Mouse (Mus musculus) left cerebral cortex, postnatal 10 days (tissue): ENCODE measurements around the gene 2200002D01Rik. TPM values are rescaled to one million over a fixed set of nuclear protein-coding genes. Genes with fewer than 3 reads are reported as not detected.

Experiments
- DNase-seq, 2 experiments: peaks; one replicate each; pipeline ENCODE4 v3.0.0; 2021 to 2022; ENCODE audit warnings: low spot score in 2 of 2, mixed read lengths in 1 of 2; ENCODE audit errors: extremely low spot score in 1 of 2
- intact Hi-C: fragments of 180-260 bp; cut with DNase I; formaldehyde crosslinking; loops from one replicate; pipeline ENCODE4 v1.15.1; 2025
- total RNA-seq, 2 experiments: library from RNA; stranded (reverse); gene quantifications; 2 replicates each; pipeline ENCODE4 v1.2.3; 2021

The 2200002D01Rik gene
- total RNA-seq, result not detected

DNA sequence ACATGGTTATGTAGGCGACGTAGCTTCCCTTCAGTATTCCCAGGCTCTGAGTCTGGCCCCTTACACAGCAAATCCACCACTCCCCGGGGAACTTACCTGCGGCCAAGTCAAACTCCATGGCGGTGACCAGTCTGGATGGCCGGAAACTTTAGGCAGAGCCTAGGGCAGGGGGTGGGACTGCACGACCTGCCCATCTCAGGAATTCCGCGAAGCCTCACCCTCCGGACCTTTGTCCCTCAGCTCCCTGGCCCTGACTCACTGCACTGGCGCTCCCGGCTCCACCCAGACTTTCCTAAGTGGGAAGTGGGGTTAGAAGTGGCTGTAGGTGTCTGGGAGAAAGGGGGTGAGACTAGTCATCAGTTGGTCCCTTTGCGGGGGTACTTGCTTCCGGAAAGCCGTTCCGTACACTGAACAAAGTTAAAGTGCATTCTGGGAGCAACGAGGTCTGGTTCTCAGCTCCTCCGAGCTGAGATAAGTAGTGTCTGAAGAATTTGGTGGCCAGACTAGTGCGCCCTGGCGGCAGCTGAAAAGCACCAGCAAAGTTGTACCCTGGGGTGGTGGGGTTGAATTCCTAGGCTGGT lies at the start of gene 2200002D01Rik:
2200002D01Rik (minus strand) TSS at position 206 of the 581 bp plus-strand sequence.
- intact Hi-C loops, result no loop called here
- no peak for DNase-seq

DNA sequence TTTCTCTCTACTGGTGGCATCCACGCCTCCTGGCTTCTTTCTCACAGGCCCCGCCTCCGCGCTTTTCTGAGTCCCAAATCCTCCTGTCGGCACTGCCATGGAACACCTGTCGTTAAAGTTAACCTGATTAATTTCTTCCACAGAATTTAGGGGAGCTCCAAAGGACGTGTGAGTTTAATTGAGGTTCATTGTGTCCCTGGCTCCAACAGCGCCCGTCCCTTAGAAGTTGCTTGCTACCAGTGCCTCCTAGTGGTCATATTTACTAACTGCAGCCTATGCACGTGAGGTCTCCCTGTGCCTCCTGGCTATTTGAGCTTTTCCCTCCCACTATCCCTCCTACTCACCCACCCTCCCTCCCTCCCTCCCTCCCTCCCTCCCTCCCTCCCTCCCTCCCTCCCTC lies 48.7 kb upstream of the 2200002D01Rik start:
- intact Hi-C loops, result no loop called here
- peak in 1 of 2 experiments; percentile 67 for DNase-seq

DNA sequence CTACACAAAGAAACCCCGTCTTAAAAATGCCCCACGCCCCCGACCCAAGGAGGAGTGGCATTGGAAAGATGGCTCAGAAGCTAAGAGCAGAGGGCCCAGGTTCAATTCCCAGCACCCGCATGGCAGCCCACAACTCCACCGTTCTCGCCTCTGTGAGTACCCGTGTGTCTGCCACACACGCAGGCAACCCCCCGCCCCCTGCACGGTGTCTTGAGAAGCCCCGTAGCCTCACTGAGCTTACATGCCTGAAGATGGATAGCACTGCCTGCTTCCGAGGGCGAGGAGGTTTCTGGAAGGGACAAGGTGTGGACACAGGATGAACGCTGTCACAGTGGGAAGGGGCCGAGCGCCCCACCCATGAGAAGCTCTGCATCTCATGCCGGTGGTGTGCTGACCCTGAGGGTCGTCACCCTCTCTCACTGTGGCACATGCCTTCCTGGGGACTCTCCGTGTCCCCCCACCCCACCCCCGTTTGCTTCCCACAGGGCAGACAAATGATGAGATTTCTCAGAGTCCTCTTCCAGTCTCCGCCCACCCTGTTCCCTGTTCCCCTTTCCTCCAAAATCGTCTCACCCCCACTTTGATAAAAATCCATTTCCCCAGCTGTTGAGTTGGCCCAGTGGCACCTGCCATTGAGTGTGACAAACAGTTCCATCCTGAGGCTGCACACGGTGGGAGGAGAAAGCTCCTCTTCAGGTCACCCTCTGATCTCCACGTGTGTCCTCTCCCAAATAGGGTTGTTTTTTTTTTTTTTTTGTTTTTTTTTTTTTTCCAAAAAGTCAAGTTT lies 47.8 kb upstream of the 2200002D01Rik start:
- intact Hi-C loops, result no loop called here
- no peak for DNase-seq

DNA sequence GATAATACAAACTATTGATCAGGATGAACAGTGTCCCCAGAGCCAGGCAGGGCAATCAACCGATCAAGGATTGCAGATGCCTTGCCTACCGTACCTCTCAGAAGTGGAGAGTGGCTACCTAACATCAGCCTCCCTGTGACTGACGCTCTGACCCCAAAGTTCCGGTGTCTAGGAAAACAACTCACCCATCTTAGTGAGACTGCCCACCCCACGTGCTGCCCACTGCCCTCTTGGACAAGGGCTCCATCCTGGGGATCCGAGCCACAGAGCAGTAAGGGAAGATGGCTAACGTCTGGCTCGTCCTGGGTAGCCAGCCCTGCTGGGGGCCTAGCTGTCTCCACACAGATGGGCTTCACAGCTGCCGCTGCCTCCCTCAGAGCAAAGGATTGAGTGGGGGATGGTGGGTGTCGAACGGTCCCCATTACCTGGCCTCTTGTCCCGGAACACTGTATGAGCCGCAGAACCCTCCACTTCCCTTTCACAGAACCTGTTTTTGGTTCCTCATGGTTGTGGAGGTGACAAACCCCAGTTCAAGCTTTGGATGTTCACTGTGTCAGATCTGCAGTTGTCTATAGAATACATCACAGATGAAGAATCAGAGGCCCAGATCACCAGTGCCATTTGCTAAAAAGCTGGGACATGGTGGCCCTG lies 46.0 kb upstream of the 2200002D01Rik start:
- DNase-seq, result no peak
- intact Hi-C loops, result no loop called here

DNA sequence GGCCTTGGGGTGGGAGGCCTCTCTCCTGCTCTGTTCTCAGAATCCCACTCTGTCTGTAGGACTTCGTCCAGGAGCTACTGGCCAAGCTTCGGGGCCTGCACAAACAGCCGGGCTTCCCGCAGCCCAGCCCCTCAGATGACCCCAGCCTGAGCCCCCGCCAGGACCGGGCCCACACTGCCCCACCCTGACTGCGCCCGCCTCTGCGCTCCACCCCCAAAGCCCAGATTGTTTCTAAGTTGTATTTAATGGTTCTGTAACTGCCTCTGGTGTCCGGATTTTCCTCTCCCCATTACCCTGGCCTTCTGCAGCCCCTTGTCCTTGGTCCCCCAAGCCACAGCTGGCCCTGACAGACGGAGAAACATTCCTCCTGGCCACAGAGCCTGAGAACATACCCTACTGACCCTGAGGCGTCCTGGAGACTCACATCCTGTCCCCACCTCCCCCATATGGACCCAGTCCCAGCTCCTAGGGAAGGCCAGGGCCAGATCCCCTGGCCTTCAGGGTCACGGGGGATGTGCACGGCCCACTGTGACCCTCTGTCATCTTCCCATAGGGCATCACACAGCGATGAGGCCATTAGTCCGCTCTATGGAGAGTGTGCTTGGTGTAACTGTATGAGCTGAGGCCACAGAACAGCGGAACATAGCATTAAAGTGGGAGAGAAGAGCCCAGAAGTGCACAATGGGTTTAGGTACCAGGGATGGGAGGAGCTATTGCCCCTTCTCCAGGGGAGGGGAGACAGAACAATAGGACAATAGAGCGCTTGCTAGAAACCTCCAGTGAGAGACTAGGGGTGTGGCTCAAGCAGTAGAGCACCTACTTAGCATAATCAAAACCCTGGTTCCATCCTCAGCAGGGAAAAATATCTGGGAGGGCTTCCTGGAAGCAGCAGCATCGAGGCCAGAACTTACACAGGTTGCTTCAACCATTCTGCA lies 45.1 kb upstream of the 2200002D01Rik start:
- DNase-seq, result peak in 1 of 2 experiments; percentile 63
- intact Hi-C loops, result no loop called here

DNA sequence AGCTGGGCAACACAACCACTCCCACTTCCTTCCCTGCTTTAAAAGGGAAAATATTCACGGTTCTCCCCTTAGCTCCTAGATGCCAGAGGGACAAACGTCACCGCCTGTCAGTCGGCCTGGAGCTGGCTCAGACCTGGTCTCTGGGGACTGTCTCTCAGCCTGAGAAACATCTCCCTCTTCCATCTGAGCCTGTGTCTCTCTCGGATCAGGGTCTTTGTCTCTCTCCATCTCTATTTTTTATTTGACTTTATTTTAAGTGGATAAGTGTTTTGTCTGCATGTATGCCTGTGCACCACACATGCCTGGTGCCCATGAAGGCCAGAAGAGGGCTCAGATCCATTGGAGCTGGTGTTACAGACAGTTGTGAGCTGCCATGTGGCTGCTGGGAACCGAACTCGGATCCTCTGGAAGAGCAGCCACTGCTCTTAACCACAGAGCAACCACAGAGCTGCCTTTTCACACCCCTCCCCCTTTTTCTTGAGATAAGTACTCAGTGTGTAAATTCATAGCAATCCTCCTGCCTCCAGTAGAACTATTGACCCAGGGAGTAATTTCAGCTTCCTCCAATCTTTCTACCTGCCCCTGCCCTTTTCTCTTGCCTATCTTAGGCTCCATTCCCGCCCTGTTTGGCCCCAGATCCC lies 44.3 kb upstream of the 2200002D01Rik start:
- peak in 1 of 2 experiments; percentile 42 for DNase-seq
- intact Hi-C loops, result no loop called here

DNA sequence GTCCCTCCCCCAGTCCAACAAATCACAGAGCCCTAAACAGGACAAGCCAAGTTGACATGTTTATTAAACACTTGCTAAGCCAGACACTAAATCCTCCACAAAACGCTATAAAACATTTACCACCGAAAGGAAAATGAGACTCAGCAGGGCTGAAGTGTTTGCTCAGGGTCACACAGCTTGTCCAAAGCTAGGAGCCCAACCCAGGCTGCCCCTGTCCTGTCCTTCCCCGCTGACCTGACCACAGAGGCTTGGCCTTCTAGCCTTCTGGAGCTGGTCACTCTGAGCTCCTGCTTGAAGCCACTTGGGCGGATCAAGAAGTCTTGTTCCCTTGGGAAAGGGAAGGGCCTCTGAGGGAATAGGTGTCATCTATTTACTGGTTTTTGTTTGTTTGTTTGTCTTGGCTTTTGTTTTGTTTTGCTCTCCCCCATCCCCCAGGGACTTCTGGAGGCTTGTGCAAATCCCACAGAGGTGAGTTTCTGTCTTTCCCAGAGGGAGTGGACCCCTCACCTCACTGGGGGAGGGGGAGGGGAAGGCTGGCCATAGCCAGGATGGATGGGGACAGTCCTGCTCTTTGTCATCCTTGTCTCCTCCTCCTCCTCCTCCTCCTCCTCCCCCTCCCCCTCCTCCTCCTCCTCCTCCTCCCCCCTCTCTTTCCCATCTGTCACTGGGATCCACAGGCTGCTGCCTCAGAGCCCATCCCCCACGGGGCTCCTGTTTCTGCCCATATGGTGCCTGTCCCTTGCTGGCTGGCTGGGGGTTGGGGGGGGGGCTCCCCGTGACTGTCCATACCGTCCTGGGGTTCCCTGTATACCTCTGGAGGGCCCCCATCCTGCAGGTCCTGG lies 43.6 kb upstream of the 2200002D01Rik start:
- DNase-seq, result peak in 1 of 2 experiments; percentile 46
- intact Hi-C loops, result no loop called here

DNA sequence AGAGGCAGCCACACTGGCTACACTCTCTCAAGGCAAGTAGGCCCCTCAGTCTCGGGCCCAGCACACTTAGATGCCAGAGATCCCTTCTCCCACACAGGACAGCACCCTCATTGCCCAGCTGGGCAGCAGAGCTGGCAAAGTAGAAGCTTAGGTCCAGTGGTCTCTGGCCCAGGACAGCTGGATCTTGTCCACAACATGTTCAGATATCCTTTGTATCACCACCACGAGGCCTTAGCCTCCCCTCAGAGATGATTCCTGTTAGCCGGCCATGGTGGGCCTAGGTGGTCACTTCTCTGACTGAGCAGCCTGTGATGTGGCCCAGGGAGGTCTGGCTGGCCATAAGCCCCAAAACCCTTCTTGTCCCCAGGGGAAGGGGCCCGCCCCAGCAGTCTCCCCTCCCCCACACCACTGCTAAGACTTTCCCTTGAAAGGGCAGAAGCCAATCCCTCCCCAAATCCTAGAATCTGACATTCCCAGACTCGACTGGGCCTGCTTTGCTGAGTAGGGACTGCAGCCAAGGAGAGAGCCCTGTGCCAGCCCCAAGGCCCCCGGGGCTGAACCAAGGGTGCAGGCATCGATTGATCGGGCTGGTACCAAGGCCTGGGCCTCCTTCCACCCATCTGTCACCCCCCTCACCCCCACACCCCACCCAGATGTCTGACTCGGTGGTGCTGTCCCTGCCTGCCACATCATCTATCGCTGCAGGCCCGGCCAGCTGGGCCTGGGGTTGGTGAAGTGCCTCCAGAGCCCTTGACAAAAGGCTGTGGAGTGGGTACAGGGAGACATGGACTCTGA lies 42.6 kb upstream of the 2200002D01Rik start:
- peak in 1 of 2 experiments; percentile 35 for DNase-seq
- intact Hi-C loops, result no loop called here

DNA sequence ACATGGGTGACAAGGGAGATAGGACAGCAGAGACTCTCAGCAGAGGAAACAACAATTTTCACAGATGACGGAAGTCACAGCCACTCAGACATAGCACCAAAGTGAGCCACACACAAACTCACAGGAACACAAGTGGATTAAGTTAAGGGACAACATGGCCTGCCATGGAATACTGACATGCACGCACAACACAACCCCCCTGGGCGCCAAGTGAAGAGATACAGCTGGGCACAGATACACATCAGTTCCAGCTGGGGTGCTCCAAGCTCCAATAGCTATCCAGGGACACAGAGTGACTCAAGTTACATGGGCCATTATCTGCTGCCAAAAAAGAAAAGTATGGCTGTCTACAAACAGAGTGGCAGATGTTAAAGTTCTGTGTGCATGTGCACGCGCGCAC lies 41.6 kb upstream of the 2200002D01Rik start:
- intact Hi-C loops, result no loop called here
- DNase-seq, result no peak

DNA sequence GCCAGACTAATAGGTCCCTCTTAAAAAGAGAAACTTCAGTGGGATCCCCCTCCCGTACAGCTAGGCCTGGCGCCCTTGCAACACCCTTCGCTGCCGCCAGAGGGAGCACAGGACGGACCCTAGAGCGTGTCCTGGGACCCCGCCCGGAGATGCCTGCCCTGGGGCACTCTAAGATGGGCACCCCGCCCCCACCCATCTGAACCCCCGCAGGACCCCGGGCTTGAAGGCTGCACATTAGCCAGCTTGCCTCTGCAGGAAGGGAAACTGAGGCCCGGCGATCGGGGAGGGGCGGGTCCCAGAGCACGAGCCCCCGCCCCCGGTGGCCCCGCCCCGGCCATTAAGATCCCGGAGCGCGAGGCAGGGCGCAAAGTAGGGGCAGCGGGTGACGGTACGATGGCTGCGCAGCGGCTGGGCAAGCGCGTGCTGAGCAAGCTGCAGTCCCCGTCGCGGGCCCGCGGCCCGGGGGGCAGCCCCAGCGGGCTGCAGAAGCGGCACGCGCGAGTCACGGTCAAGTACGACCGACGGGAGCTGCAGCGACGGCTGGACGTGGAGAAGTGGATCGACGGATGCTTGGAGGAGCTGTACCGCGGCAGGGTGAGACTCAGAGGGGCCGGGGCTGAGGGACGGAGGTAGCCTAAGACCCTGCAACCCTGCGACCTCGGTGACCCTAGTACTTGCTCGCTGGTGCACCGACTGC lies 40.8 kb upstream of the 2200002D01Rik start, which contains the start of gene Ppp1r14a:
Ppp1r14a (plus strand) TSS at position 367 of the 697 bp plus-strand sequence.
- DNase-seq, result peak in 1 of 2 experiments; percentile 84
- intact Hi-C loops, result no loop called here

DNA sequence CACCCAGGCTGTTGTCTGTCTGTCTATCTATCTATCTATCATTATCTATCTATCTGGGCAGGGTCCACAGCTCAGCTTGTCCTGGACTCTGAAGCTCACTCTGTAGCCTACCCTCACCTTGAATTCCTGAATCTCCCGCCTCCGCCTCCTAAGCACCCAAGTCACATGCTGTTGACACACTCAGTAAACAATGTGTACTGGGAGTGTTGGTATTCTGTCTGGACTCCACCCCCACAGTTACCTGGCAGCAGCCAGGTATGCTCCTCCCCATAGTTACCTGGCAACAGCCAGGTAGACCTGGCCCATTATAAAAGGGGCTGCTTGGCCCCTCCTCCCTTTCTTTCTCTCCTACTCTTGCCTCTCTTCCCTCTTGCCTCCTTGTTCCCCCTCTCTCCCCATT lies 39.8 kb upstream of the 2200002D01Rik start:
- DNase-seq, result no peak
- intact Hi-C loops, result no loop called here

DNA sequence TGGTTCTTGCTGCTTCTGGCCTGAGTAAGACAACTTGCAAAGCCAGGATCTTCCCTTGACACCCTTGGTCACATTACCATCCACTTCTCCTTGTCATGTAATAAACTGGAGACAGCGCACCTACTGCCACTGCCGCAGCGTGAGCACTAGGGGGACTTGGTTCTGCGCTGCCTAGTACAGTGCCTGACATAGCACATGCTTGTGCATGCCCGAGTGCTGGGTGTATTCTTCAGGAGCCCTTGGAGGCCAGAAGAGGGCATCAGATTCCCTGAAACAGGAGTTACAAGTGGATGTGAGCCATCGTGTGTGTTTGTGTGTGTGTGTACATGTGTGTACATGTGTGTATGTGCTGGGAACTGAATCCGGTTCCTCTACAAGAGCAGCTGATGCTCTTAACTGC lies 39.2 kb upstream of the 2200002D01Rik start:
- intact Hi-C loops, result no loop called here
- DNase-seq, result no peak

DNA sequence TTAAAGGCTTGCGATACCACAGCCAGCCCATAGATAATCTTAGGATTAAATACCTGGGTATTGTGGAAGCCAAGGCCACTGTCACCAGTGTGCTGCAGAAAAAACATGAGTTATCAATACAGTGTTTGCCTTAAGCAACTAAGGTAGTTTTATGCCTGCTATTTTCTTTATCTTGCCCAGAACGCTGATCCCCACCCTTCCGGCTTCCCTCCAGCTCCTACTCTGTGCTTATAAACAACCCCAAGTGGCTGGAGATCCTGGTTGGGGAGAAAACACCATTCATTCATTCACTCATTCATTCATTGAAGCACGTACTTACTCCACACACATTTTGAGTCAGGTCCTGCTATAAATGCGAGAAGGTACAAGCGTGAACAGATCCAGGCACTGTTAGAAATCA lies 36.3 kb upstream of the 2200002D01Rik start:
- intact Hi-C loops, result no loop called here
- no peak for DNase-seq

DNA sequence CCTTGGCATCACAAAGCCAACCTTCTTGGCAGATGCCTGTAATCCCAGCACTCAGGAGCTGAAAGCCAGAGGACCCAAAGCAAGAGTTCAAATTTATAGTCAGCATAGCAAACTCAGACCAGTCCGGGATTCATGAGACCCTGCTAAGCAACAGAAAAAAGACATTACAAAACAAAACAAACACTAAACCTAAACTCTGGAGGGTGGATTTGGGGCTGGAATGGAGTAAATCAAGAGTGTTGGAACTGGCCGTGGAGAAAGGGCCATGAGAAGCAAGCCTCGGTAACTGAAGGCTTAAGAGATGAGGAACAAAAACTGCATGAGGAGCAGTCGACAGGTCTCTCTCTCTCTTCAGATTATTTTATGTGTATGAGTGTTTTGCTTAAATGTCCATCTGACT lies 35.6 kb upstream of the 2200002D01Rik start:
- intact Hi-C loops, result no loop called here
- no peak for DNase-seq

DNA sequence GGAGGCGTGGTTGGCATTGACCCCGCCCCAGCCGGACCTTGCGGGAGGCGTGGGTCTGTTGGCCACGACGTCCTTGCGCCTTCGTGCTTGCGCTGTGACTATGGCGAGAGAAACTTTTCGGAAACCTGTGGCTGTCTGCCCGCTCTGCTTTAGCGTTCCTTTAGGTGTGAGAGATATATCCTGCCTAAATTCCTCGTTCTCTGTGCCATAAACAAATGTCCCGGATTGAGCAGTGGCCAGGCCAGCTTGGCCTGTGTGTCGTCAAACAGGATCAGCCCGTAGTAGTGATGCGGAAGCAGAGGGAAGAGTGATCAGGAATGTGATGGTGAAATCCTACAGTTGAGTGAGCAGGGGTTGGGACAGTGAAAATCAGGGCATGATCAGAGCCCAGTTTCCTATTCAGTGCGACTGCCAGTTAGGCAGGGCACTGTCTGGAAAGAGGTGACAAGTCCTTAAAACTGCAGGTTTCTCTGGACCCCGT lies 33.8 kb upstream of the 2200002D01Rik start:
- DNase-seq, result no peak
- intact Hi-C loops, result no loop called here
